Mouse (Mus musculus) megakaryocyte, embryonic 14.5 days (primary cell): ENCODE results near the gene Sult3a1.

Experiments used
- FLI1 ChIP-seq: IDR thresholded peaks from 2 replicates; pipeline ENCODE4 v1.6.1; 2012; ENCODE audit warnings: low read length, inconsistent platforms, mixed read lengths
- GATA1 ChIP-seq: IDR thresholded peaks from 3 replicates; pipeline ENCODE4 v1.6.1; 2012; ENCODE audit warnings: mixed read lengths, low read length, inconsistent platforms, borderline replicate concordance

GRCm38 (mm10) chr10:33811807-33812206 is 45.7 kb upstream of the Sult3a1 start:
- TF ChIP-seq GATA1 = no peak
- TF ChIP-seq FLI1 = no peak
